Mouse (Mus musculus): ENCODE data around the gene E2f6.

Gene E2f6

GRCm38 (mm10) chr12:16810525-16811431 is at the start of gene E2f6:
E2f6 (plus strand) TSS chr12:16810963.
- peak; percentile 78 for DNase-seq

GRCm38 (mm10) chr12:16761461-16761860 is 49.3 kb upstream of the E2f6 start:
- no peak for DNase-seq

GRCm38 (mm10) chr12:16763649-16764422 is 46.9 kb upstream of the E2f6 start:
- no peak for DNase-seq

GRCm38 (mm10) chr12:16764776-16765445 is 45.9 kb upstream of the E2f6 start:
- no peak for DNase-seq

- no peak for DNase-seq
Measured at GRCm38 (mm10) chr12:16768251-16768650, 42.5 kb upstream of the E2f6 start.

- no peak for DNase-seq
Measured at GRCm38 (mm10) chr12:16768711-16769110, 42.1 kb upstream of the E2f6 start.

- DNase-seq, result no peak
Measured at GRCm38 (mm10) chr12:16769601-16770165, 41.1 kb upstream of the E2f6 start.

- no peak for DNase-seq
Measured at GRCm38 (mm10) chr12:16774605-16775004, 36.2 kb upstream of the E2f6 start.

- no peak for DNase-seq
Measured at GRCm38 (mm10) chr12:16775351-16775750, 35.4 kb upstream of the E2f6 start.

GRCm38 (mm10) chr12:16778523-16778922 is 32.2 kb upstream of the E2f6 start:
- DNase-seq, result no peak

- DNase-seq, result no peak
Measured at GRCm38 (mm10) chr12:16779165-16779564, 31.6 kb upstream of the E2f6 start.

GRCm38 (mm10) chr12:16780320-16780719 is 30.4 kb upstream of the E2f6 start:
- no peak for DNase-seq

- DNase-seq, result no peak
Measured at GRCm38 (mm10) chr12:16781034-16781746, 29.6 kb upstream of the E2f6 start.

GRCm38 (mm10) chr12:16788600-16788999 is 22.2 kb upstream of the E2f6 start:
- DNase-seq, result no peak

GRCm38 (mm10) chr12:16789199-16789598 is 21.6 kb upstream of the E2f6 start:
- DNase-seq, result no peak

- DNase-seq, result no peak
Measured at GRCm38 (mm10) chr12:16789756-16790155, 21.0 kb upstream of the E2f6 start.

GRCm38 (mm10) chr12:16790456-16790855 is 20.3 kb upstream of the E2f6 start:
- no peak for DNase-seq

- no peak for DNase-seq
Measured at GRCm38 (mm10) chr12:16793371-16793770, 17.4 kb upstream of the E2f6 start.

- DNase-seq, result no peak
Measured at GRCm38 (mm10) chr12:16795781-16796180, 15.0 kb upstream of the E2f6 start.

- no peak for DNase-seq
Measured at GRCm38 (mm10) chr12:16798894-16799293, 11.9 kb upstream of the E2f6 start.

- DNase-seq, result no peak
Measured at GRCm38 (mm10) chr12:16799928-16800258, 10.9 kb upstream of the E2f6 start.

GRCm38 (mm10) chr12:16800259-16800958 is 10.4 kb upstream of the E2f6 start, which contains the start of gene Greb1:
Greb1 (minus strand) TSS chr12:16800886.
- DNase-seq, result no peak

Data from layer of hippocampus, adult 9-11 months (tissue).